Mouse (Mus musculus): ENCODE measurements around the gene Ifngr1.

DNA sequence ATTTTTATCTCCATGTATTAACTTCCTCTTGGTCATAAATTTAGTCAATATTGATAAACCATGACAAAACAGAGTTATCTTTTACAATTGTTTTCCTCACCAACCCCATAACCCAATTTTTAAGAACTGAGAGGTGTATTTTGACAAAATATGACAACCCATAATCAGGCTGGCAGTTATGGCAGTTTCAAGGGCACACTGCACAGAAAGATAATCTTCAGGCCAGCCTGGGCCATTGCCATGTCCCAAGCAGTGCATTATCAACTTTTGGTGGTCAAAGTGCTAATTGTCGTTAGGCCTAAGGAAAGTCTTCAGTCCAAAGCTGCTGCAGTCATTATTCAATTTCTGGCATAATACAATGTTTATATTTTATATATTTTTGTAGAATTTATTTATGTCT, 6.9 kb upstream of the Ifngr1 start:
- TF ChIP-seq CTCF (IDR thresholded peaks at IDR 0.05; ENCODE audit: borderline replicate concordance, insufficient read depth, low read length) (no peak), POLR2A (IDR thresholded peaks at IDR 0.05; ENCODE audit: low read depth, low read length) (no peak)
